Mouse (Mus musculus): ENCODE measurements around the gene Foxp1. TPM values are rescaled to one million over a fixed set of nuclear protein-coding genes. Genes with fewer than 3 reads are reported as not detected.

Foxp1 gene
- polyA plus RNA-seq, 1 experiment, result 73.4 TPM

DNA sequence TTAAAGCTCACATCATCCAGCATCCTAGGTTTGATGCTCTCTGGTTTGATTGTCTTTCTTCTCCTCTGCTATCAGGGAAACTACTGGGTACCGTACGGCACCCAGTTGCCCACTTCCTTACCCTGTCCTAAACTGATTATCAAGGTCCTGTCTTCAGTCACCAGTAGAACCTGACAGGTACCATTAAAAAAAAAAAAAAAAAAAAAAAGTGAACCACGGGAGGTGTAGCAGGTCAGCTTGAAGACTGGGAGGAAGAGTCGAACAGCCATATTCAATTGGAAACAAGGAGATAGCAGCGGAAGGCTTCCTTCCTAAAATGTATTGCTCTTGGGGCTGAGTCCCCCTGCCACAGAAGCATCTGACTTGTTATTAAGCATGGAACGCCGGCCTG lies 425.8 kb downstream of the Foxp1 start:
- Histone ChIP-seq H3K4me1 (ENCODE audit: control insufficient read depth, insufficient read depth, low read length) (0 out of 2 replicates have a peak, but pooled peaks cover 3% of the 10 kb centered on the region), H3K27ac (ENCODE audit: insufficient read depth, low read depth, low read length) (no peak overlapping the region), H3K4me3 (ENCODE audit: insufficient read depth, low read length) (no peak overlapping the region)
- TF ChIP-seq CTCF (IDR thresholded peaks at IDR 0.05; ENCODE audit: low read depth, low read length) (no peak), POLR2A (IDR thresholded peaks at IDR 0.05; ENCODE audit: borderline replicate concordance, low read depth, low read length) (no peak)

DNA sequence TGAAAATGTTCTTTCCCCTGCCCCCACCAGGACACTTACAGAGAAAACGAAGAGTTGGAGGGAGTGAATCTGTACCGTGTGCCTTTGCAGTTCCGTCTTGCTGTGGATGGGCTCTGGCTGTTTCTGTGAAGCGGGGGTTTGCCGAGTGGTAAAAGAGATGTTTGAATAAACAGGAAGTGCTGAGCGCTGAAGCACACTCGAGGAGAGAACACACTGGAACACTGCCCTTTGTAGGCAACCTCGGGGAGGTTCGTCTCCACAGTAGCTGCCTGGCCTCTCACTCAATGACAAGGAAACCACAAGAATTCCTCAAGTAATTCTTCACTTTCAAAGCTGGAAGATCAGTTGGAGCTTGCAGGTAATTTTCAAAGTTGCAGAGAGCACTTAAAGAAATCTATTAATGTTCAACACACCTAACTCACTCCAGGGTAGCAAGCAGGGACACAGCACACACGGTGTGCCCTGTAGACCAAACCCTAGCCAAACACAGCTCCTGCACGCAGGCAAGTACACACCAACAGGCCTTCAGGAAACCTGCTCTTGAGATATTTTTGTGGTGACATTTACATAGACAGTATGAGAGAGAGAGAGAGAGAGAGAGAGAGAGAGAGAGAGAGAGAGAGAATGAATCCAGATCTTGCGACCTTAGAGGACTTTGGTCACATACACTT lies 426.3 kb downstream of the Foxp1 start:
- 0 out of 2 replicates have a peak, but pooled peaks cover 3% of the 10 kb centered on the region for H3K4me1 ChIP-seq (ENCODE audit: control insufficient read depth, insufficient read depth, low read length)
- TF ChIP-seq CTCF (IDR thresholded peaks at IDR 0.05; ENCODE audit: low read depth, low read length), result no peak
- TF ChIP-seq POLR2A (IDR thresholded peaks at IDR 0.05; ENCODE audit: borderline replicate concordance, low read depth, low read length), result no peak
- H3K27ac ChIP-seq (ENCODE audit: insufficient read depth, low read depth, low read length), result peak overlapping the region; percentile 49
- peak overlapping the region; percentile 56 for H3K4me3 ChIP-seq (ENCODE audit: insufficient read depth, low read length)

DNA sequence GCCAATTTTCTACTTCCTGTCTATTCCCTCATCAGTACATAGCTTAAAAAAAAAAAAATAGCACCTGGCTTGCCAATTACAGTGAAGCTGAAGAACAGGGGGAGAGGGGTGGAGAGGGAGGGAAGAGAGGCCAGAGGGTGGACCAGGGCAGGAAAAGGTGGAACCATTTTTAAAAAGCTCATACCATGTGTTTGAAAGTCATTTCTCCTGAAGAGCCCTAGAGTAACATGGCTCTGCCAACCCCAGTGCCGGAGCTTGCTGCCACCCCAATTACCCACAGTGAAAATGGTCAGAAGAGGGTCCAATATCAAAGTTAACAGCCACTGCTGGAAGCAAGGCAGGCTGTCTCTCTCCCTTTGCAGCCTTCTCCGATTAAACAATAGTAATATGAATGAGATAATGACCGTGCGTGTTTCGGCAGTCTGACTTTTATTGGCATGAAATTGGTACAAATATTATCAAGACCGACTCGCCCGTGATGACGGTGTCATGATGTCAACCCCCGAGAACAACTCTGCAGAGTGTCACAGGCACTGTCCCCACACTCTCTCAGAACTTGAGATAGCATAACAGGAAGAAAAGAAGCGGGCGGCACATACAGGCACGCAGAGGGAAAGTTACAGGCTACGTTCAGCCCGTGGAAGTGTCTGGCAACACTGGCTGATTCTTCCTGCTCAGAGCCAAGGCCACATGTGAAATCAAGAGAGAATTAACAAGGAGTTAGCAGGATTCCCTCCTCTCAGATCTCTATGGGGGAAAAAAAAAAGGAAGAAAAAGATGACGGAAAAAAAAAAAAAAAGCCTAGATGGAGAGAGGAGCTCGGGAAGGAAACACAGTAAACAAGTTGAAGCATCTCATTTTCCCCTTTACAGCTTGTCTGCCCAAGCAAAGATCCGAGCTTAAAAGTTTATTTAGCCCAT lies 427.1 kb downstream of the Foxp1 start:
- Histone ChIP-seq H3K4me3 (ENCODE audit: insufficient read depth, low read length) (peak overlapping the region; percentile 56), H3K4me1 (ENCODE audit: control insufficient read depth, insufficient read depth, low read length) (0 out of 2 replicates have a peak, but pooled peaks cover 3% of the 10 kb centered on the region), H3K27ac (ENCODE audit: insufficient read depth, low read depth, low read length) (peak overlapping the region; percentile 49)
- TF ChIP-seq CTCF (IDR thresholded peaks at IDR 0.05; ENCODE audit: low read depth, low read length) (no peak), POLR2A (IDR thresholded peaks at IDR 0.05; ENCODE audit: borderline replicate concordance, low read depth, low read length) (no peak)

DNA sequence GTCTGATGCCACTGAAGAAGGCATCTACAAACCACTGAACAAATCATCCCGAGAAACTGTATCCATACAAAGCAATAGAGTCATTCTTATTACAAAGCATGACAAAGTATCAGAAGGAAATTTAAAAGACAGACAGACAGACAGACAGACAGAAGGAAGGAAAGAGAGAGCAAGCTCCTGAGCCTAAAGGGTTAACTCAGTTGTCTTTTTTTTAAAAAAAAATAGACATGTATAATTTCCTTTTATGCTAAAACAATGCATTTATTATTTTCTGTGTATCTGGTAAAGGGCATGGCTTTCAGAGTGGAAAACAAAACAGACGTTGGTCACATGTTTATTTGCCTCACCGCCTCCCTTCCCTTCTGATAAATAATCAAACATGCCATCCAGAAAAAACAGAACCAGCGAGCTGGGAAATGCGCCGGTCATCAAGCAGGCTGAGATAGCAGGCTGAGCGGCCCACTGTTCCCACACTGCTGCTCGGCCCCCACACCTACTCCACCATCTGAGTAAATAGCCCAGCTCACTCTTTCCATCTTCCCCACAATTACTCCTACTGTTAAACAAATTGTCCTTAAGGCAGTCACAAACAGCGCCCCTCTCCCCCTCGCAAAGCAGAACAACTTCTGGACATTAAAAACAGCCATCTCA lies 428.1 kb downstream of the Foxp1 start:
- no peak overlapping the region for H3K27ac ChIP-seq (ENCODE audit: insufficient read depth, low read depth, low read length)
- H3K4me1 ChIP-seq (ENCODE audit: control insufficient read depth, insufficient read depth, low read length), result 0 out of 2 replicates have a peak, but pooled peaks cover 3% of the 10 kb centered on the region
- TF ChIP-seq CTCF (IDR thresholded peaks at IDR 0.05; ENCODE audit: low read depth, low read length) (no peak), POLR2A (IDR thresholded peaks at IDR 0.05; ENCODE audit: borderline replicate concordance, low read depth, low read length) (no peak)
- H3K4me3 ChIP-seq (ENCODE audit: insufficient read depth, low read length), result peak overlapping the region; percentile 23

DNA sequence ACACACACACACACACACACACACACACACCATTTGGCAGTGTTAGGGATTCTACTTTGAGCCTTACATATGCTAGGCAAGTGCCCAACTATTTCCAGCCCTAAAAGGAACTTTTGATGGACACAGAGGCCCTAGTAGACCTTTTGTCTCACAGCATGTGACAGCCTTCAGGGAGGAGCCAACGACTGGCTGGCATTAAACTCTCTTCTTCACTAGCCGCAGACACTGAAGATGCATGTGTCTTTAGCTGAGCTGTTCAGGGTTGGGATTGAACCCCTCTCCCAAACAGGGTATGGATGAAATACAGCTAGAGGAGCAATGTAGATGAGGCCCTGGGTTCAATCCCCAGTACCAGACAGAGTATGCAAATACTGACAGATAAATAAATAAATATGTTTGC lies 428.7 kb downstream of the Foxp1 start:
- no peak overlapping the region for H3K4me3 ChIP-seq (ENCODE audit: insufficient read depth, low read length)
- H3K27ac ChIP-seq (ENCODE audit: insufficient read depth, low read depth, low read length), result no peak overlapping the region
- TF ChIP-seq POLR2A (IDR thresholded peaks at IDR 0.05; ENCODE audit: borderline replicate concordance, low read depth, low read length) (no peak), CTCF (IDR thresholded peaks at IDR 0.05; ENCODE audit: low read depth, low read length) (no peak)
- 0 out of 2 replicates have a peak, but pooled peaks cover 3% of the 10 kb centered on the region for H3K4me1 ChIP-seq (ENCODE audit: control insufficient read depth, insufficient read depth, low read length)

DNA sequence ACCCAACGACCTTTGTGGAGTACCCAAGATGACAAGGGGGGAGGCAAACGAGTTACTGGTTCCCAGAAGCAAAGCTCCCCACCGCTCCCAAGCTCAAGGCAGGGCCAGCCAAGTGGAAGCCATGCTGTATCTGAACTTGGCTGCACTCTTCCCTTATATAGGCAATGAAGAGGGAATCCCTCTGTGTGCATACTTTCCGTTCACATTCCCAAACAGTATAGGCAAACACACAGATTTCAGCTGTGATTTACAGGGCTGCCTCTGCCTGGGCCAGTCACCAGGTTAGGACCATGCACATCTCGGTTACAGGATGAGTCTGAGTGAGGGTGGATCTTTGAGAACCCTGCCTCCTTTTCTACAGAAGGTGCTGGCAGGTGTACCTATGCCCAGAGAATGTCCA lies 429.3 kb downstream of the Foxp1 start:
- no peak overlapping the region for H3K27ac ChIP-seq (ENCODE audit: insufficient read depth, low read depth, low read length)
- H3K4me1 ChIP-seq (ENCODE audit: control insufficient read depth, insufficient read depth, low read length), result 0 out of 2 replicates have a peak, but pooled peaks cover 3% of the 10 kb centered on the region
- no peak for TF ChIP-seq POLR2A (IDR thresholded peaks at IDR 0.05; ENCODE audit: borderline replicate concordance, low read depth, low read length)
- no peak for TF ChIP-seq CTCF (IDR thresholded peaks at IDR 0.05; ENCODE audit: low read depth, low read length)
- H3K4me3 ChIP-seq (ENCODE audit: insufficient read depth, low read length), result no peak overlapping the region

DNA sequence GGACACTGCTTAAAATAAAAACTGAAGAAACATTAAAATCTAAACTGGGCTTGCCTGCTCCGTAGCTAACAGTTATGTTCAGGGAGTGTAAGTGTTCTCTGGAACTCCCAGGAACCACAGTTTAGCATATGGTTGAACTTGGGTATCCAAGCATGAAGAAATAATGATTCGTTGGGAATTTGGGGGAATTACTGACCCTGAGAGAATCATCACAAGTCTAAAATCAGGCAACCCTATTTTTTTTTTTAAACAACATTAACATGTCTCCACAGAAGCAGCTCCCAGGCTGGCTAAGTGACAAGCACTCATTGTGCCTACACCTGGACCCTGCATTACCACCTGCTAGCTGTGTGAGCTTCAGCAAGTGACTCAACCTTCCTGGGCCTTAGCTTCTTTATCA lies 430.7 kb downstream of the Foxp1 start:
- H3K4me1 ChIP-seq (ENCODE audit: control insufficient read depth, insufficient read depth, low read length), result 0 out of 2 replicates have a peak, but pooled peaks cover 3% of the 10 kb centered on the region
- no peak for TF ChIP-seq CTCF (IDR thresholded peaks at IDR 0.05; ENCODE audit: low read depth, low read length)
- no peak for TF ChIP-seq POLR2A (IDR thresholded peaks at IDR 0.05; ENCODE audit: borderline replicate concordance, low read depth, low read length)
- no peak overlapping the region for H3K4me3 ChIP-seq (ENCODE audit: insufficient read depth, low read length)
- H3K27ac ChIP-seq (ENCODE audit: insufficient read depth, low read depth, low read length), result no peak overlapping the region

DNA sequence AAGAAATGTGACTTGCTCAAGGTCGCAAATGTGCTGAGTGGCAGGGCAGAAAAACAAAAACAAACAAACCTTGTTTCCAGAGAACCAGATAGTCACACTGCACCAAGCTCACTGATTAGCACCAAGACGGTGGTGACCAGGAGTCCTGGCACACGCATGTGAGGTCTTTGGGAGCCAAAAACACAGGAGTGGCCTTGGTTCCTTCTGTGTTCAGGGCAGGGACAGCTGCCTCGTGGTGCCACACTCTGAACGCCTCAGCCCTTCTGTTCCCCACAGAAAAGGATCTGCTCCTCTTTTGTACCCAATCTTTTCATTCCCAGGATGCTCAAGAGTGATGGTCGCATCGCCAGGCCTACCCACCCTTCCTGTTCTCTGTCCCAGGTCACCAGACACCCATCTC lies 434.9 kb downstream of the Foxp1 start:
- no peak for TF ChIP-seq CTCF (IDR thresholded peaks at IDR 0.05; ENCODE audit: low read depth, low read length)
- TF ChIP-seq POLR2A (IDR thresholded peaks at IDR 0.05; ENCODE audit: borderline replicate concordance, low read depth, low read length), result no peak
- H3K4me1 ChIP-seq (ENCODE audit: control insufficient read depth, insufficient read depth, low read length), result no peaks in the 10 kb centered on the region
- no peak overlapping the region for H3K4me3 ChIP-seq (ENCODE audit: insufficient read depth, low read length)
- H3K27ac ChIP-seq (ENCODE audit: insufficient read depth, low read depth, low read length), result no peak overlapping the region

DNA sequence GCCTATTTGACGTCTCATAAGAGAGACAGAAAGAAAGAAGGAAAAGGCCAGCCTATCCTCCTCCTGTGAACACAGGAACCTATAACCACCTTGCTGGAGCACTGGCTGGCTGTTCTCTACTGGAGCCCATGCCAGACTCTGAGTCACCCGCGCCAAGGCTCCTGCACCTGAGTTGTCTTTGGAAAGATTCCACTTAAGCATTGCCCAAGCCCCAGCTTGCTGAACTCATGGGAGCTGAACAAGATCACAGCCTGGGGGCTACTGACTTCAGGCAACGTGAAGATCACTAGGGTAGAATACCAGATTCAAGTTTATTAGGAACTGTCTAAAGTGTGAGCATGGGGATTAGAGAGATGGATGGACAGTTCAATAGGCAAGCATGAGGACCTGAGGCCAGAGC lies 437.6 kb downstream of the Foxp1 start:
- TF ChIP-seq CTCF (IDR thresholded peaks at IDR 0.05; ENCODE audit: low read depth, low read length) (no peak), POLR2A (IDR thresholded peaks at IDR 0.05; ENCODE audit: borderline replicate concordance, low read depth, low read length) (no peak)
- no peak overlapping the region for H3K4me3 ChIP-seq (ENCODE audit: insufficient read depth, low read length)
- no peak overlapping the region for H3K27ac ChIP-seq (ENCODE audit: insufficient read depth, low read depth, low read length)
- peaks cover 5% of the 10 kb centered on the region for H3K4me1 ChIP-seq (ENCODE audit: control insufficient read depth, insufficient read depth, low read length)
